Mouse (Mus musculus) testis, adult 2 months (tissue): ENCODE measurements at regions not wholly inside any gene's neighbourhood (a gene's known extent, or its start where the extent isn't known, plus 50 kb on each side); places are given as distances from the start of the nearest gene placed in this dataset.

Source experiments
- CTCF ChIP-seq: fragments of 200-500 bp; IDR thresholded peaks from 2 replicates; pipeline ENCODE4 v1.5.1; 2012; ENCODE audit warnings: low read depth, mild to moderate bottlenecking, inconsistent platforms, low read length, moderate library complexity; ENCODE audit not compliant: control insufficient read depth, insufficient read depth, insufficient replicate concordance
- POLR2A ChIP-seq: fragments of 200-500 bp; IDR thresholded peaks from 2 replicates; pipeline ENCODE4 v1.6.1; 2012; ENCODE audit warnings: low read depth, mild to moderate bottlenecking, inconsistent platforms, low read length, moderate library complexity; ENCODE audit not compliant: control insufficient read depth

- no peak for TF ChIP-seq CTCF
- TF ChIP-seq POLR2A = no peak
Observed at GRCm38 (mm10) chr5:126714672-126715071, 526.9 kb upstream of the Tmem132c start.
